Mouse (Mus musculus) heart, embryonic 12.5 days (tissue): ENCODE results near the gene Pitpnm1. TPM values are rescaled to one million over a fixed set of nuclear protein-coding genes. Genes with fewer than 3 reads are reported as not detected.

Experiments used
- ATAC-seq: fragments of 200-750 bp; cut with Nextera tagmentation; 2 replicates; pipeline ENCODE4 v1.8.0; 2017; ENCODE audit warnings: moderate TSS enrichment, moderate library complexity; ENCODE audit not compliant: insufficient number of reproducible peaks, low FRiP score
- H3K27ac ChIP-seq: fragments of 300-500 bp; sonication (generic); 2 replicates; pipeline ENCODE4 v1.5.1; 2016; ENCODE audit warnings: mild to moderate bottlenecking, moderate library complexity; ENCODE audit not compliant: poor library complexity, severe bottlenecking
- H3K27me3 ChIP-seq: fragments of 300-500 bp; sonication (generic); replicated peaks from 2 replicates; pipeline ENCODE4 v1.6.1; 2016; ENCODE audit warnings: mild to moderate bottlenecking, moderate library complexity
- H3K36me3 ChIP-seq: fragments of 300-500 bp; sonication (generic); 2 replicates; pipeline ENCODE4 v1.6.1; 2016; ENCODE audit warnings: mild to moderate bottlenecking, moderate library complexity
- H3K4me1 ChIP-seq: fragments of 300-500 bp; sonication (generic); replicated peaks from 2 replicates; pipeline ENCODE4 v1.6.1; 2016; ENCODE audit warnings: mild to moderate bottlenecking
- H3K4me2 ChIP-seq: fragments of 300-500 bp; sonication (generic); 2 replicates; pipeline ENCODE4 v1.6.1; 2016; ENCODE audit warnings: mild to moderate bottlenecking, moderate library complexity
- H3K4me3 ChIP-seq: fragments of 300-500 bp; sonication (generic); 2 replicates; pipeline ENCODE4 v1.5.1; 2016; ENCODE audit warnings: mild to moderate bottlenecking
- H3K9ac ChIP-seq: fragments of 300-500 bp; sonication (generic); 2 replicates; pipeline ENCODE4 v1.6.1; 2016; ENCODE audit warnings: mild to moderate bottlenecking, moderate library complexity
- H3K9me3 ChIP-seq: fragments of 300-500 bp; sonication (generic); replicated peaks from 2 replicates; pipeline ENCODE4 v1.6.1; 2016; ENCODE audit warnings: mild to moderate bottlenecking, moderate library complexity
- WGBS: fragments of 180-500 bp; shearing (Covaris S2); methylation state at CpG from one replicate; pipeline ENCODE4 v1.1.7; 2016; 5-methylcytosine and 5-hydroxymethylcytosine counted together
- polyA plus RNA-seq: library from polyadenylated mRNA; unstranded; fragments of >200 nt; fragmentation: Nextera tagmentation; extraction: Ambion mirVana; gene quantifications from 2 replicates; pipeline ENCODE4 v1.2.1, GENCODE M21; 2016

Gene Pitpnm1
- polyA plus RNA-seq, result 23.3 and 23.5 TPM in 2 replicates

DNA sequence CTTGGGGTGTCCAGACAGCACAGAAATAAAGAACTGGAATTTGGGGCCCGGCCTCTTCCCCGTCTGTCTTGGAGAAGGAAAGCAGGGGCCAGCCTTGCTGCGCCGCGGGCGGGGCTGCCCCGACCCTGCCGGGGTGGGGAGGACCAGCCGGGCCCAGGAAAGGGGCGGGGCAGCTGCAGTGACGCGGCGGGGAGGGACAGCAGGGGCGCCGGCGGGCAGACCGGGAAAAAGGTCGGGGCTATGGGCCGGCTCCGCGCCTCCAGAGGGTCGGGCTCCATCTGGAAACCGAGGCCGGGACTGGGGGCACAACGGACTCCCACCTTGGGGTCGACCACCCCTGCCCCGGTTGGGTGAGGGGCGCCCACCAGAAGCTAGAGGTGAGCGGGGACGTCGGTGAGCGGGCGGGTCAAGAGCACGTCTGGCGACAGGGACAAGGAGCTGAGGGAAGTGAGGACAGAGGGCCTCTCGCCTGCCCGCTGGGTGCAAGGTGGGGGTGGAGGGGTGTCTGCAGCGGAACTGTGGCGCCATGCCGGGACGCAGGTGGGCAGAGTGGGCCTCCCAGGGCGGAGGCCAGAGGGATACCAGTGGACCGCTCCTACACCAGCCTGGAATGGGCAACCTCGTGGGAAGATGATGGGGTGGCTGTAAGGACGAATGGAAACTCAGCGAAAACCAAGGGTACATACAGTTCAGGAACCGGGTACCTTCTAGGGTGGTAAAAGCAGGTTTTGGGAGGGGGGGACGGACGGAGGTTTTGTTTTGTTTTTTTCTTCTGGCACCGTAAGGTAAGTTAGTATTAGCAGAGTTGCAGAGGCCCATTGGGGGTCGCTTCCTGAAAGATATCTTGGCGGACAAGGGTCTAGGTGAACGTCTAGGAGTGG is at the start of gene Pitpnm1:
TSS of gene Pitpnm1 (plus strand) at position 162 of the 881 bp plus-strand sequence.
- Histone ChIP-seq H3K27me3 (peaks cover 46% of the 10 kb centered on the region), H3K9me3 (no peaks in the 10 kb centered on the region), H3K4me3 (peak within 1 kb of the TSS; percentile 59), H3K9ac (peak within 1 kb of the TSS; percentile 65), H3K36me3 (peaks cover 13% of the 10 kb centered on the region; the same call in 1 of the 2 replicates), H3K4me2 (peak within 1 kb of the TSS; percentile 95), H3K4me1 (peaks cover 41% of the 10 kb centered on the region), H3K27ac (peak within 1 kb of the TSS; percentile 4; the same call in 1 of the 2 replicates)
- WGBS, result 1% methylated on average over 53 of the region's 53 CpGs
- peak; percentile 51 for ATAC-seq

- no peaks in the 10 kb centered on the region for H3K9me3 ChIP-seq
- no peak overlapping the region for H3K4me2 ChIP-seq
- 0 out of 2 replicates have a peak, but pooled peaks cover 7% of the 10 kb centered on the region for H3K4me1 ChIP-seq
- no peak overlapping the region for H3K9ac ChIP-seq
- 89% methylated on average over 5 of the region's 5 CpGs for WGBS
- H3K36me3 ChIP-seq, result no peaks in the 10 kb centered on the region
- H3K4me3 ChIP-seq, result no peak overlapping the region
- no peak overlapping the region for H3K27ac ChIP-seq
- H3K27me3 ChIP-seq, result no peaks in the 10 kb centered on the region
- no peak for ATAC-seq
Observed at GRCm38 (mm10) chr19:4051016-4051415, 48.8 kb upstream of the Pitpnm1 start.

GRCm38 (mm10) chr19:4051741-4052515 is 47.9 kb upstream of the Pitpnm1 start:
- Histone ChIP-seq H3K27me3 (no peaks in the 10 kb centered on the region), H3K9ac (no peak overlapping the region), H3K27ac (no peak overlapping the region), H3K9me3 (no peaks in the 10 kb centered on the region), H3K36me3 (no peaks in the 10 kb centered on the region), H3K4me2 (no peak overlapping the region), H3K4me3 (no peak overlapping the region), H3K4me1 (peaks cover 9% of the 10 kb centered on the region)
- WGBS, result 49% methylated on average over 10 of the region's 10 CpGs
- ATAC-seq, result no peak

DNA sequence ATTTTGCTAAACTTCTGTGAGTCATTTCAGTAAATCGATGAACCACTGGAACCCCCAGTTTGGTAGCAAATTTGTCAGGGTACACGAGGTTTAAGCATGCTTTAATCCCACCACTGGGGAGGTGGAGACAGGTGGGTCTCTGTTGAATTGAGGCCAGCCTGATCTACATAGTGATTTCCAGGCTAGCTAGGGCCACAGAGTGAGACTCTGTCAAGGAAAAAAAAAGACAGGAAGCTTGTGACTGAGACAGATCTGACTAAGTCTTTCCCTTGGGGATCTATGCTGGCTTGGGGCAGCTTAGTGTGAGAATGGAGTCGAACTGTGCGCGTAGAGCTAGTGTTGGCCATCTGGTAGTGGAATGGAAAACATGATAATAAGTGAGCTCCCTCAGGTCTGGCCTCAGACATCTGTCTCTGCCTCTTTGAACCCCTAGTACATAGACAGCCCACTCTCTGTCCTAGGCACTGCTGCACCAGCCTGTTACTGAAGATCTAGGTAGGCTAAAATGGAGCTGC is 47.2 kb upstream of the Pitpnm1 start:
- no peak overlapping the region for H3K4me3 ChIP-seq
- H3K4me2 ChIP-seq, result no peak overlapping the region
- H3K36me3 ChIP-seq, result no peaks in the 10 kb centered on the region
- WGBS, result 64% methylated on average over 5 of the region's 5 CpGs
- H3K4me1 ChIP-seq, result peaks cover 10% of the 10 kb centered on the region
- no peak overlapping the region for H3K27ac ChIP-seq
- no peak overlapping the region for H3K9ac ChIP-seq
- no peak for ATAC-seq
- H3K9me3 ChIP-seq, result no peaks in the 10 kb centered on the region
- H3K27me3 ChIP-seq, result no peaks in the 10 kb centered on the region

DNA sequence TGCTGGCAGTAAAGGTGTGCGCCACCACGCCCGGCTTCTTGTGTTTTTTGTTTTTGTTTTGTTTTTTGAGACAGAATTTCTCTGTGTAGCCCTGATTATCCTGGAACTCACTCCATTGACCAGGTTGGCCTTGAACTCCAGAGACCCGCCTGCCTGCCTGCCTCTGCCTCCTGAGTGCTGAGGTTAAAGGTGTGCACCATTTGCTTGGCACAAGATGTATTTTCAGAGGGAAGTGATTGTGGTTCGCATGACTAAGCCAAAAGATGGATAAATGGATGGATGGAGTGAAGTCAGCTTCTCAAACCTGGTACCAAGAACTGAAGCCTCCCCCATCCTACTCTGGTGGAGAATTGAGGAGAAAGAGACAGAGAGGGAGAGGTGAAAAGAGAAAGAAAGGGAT is 45.2 kb upstream of the Pitpnm1 start:
- Histone ChIP-seq H3K9ac (no peak overlapping the region), H3K27ac (no peak overlapping the region), H3K4me1 (peaks cover 15% of the 10 kb centered on the region), H3K4me3 (no peak overlapping the region), H3K27me3 (no peaks in the 10 kb centered on the region), H3K36me3 (no peaks in the 10 kb centered on the region), H3K4me2 (no peak overlapping the region), H3K9me3 (no peaks in the 10 kb centered on the region)
- no peak for ATAC-seq
- 85% methylated on average over 5 of the region's 5 CpGs for WGBS

DNA sequence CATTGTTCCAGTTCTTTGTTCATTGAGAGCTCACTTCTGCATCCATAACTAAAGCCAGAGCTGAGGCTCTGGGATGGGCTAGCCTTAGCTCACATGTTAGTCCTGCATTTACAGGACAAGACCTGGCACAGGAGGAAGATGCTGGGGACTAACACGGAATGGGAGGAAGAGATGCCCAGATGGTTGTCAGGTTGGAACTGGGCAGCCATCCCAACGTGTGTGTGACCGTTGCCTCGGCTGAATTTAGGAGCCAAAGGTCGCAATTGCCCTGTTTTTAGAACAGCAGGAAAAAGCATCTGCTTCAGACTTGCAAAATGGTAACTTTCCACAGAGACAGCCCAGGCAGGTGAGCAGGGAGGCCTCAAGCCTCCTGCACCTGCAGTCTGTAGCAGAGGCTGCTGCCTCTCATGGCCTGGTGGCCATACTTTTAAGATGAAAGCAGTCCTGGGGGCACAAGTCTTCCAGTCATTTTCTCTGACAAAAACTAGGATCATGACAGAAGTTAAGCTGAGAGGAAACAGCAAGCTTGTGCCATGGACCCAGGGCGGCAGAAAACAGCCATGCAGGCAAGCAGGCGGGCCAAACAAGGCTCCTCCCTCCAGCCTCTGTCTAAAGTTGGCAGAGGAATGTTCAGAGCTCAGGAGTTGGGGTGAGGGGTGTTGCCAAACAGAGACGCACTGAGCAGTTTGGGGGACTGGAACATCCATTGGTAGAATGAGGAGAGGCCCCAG is 44.4 kb upstream of the Pitpnm1 start:
- no peak overlapping the region for H3K9ac ChIP-seq
- peaks cover 15% of the 10 kb centered on the region for H3K4me1 ChIP-seq
- no peaks in the 10 kb centered on the region for H3K27me3 ChIP-seq
- no peaks in the 10 kb centered on the region for H3K36me3 ChIP-seq
- no peak overlapping the region for H3K4me2 ChIP-seq
- no peak overlapping the region for H3K27ac ChIP-seq
- no peaks in the 10 kb centered on the region for H3K9me3 ChIP-seq
- WGBS, result 60% methylated on average over 8 of the region's 8 CpGs
- H3K4me3 ChIP-seq, result no peak overlapping the region
- ATAC-seq, result no peak

GRCm38 (mm10) chr19:4055947-4056693 is 43.7 kb upstream of the Pitpnm1 start:
- no peak overlapping the region for H3K9ac ChIP-seq
- no peaks in the 10 kb centered on the region for H3K9me3 ChIP-seq
- H3K36me3 ChIP-seq, result no peaks in the 10 kb centered on the region
- H3K4me3 ChIP-seq, result no peak overlapping the region
- H3K4me2 ChIP-seq, result no peak overlapping the region
- no peak overlapping the region for H3K27ac ChIP-seq
- no peaks in the 10 kb centered on the region for H3K27me3 ChIP-seq
- H3K4me1 ChIP-seq, result peaks cover 15% of the 10 kb centered on the region
- no peak for ATAC-seq
- 45% methylated on average over 15 of the region's 15 CpGs for WGBS

DNA sequence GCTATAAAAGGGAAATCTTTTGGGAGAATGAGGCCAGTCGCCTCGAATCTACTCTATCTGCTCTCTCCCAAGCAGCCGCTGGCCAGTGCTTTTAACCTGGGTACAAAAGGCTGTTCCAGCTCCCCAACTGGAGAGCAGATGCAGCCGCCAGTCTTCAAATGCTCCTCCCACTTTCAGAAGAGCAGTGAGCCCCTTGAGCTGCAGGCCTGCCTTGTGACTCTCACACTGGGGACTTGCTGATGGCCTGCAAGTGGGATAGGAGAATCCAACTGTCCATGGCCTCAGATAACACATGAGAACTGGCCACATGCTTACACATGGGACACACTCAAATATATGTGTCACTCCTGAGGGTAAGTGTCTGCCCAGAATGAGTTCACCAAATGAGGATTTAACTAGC is 43.1 kb upstream of the Pitpnm1 start:
- H3K4me3 ChIP-seq, result no peak overlapping the region
- H3K9ac ChIP-seq, result no peak overlapping the region
- no peak overlapping the region for H3K4me2 ChIP-seq
- H3K27ac ChIP-seq, result no peak overlapping the region
- no peak for ATAC-seq
- no peaks in the 10 kb centered on the region for H3K27me3 ChIP-seq
- 37% methylated on average over 4 of the region's 4 CpGs for WGBS
- peaks cover 15% of the 10 kb centered on the region for H3K4me1 ChIP-seq
- no peaks in the 10 kb centered on the region for H3K36me3 ChIP-seq
- no peaks in the 10 kb centered on the region for H3K9me3 ChIP-seq

DNA sequence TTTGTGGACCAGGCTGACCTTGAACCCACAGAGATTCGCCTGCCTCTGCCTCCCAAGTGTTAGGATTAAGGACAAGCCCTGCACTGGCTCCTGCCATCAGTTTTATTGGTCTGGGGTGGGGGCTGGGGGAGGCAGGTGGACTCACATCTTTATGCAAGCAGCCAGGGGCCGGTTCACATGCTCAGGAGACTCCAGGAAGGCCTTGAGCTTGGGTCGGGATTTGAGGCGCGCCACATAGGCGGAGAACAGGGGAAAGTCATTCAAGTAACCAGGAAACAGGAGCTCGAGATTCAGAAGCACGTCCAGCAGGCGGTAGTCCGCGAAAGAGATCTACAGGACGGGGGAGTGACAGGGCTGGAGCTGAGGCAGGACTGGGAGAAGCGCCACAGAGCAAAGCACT is 42.4 kb upstream of the Pitpnm1 start:
- H3K4me1 ChIP-seq, result peaks cover 15% of the 10 kb centered on the region
- no peaks in the 10 kb centered on the region for H3K27me3 ChIP-seq
- H3K4me3 ChIP-seq, result no peak overlapping the region
- 81% methylated on average over 13 of the region's 13 CpGs for WGBS
- no peak overlapping the region for H3K27ac ChIP-seq
- no peak overlapping the region for H3K4me2 ChIP-seq
- H3K9ac ChIP-seq, result no peak overlapping the region
- no peaks in the 10 kb centered on the region for H3K9me3 ChIP-seq
- ATAC-seq, result no peak
- no peaks in the 10 kb centered on the region for H3K36me3 ChIP-seq

DNA sequence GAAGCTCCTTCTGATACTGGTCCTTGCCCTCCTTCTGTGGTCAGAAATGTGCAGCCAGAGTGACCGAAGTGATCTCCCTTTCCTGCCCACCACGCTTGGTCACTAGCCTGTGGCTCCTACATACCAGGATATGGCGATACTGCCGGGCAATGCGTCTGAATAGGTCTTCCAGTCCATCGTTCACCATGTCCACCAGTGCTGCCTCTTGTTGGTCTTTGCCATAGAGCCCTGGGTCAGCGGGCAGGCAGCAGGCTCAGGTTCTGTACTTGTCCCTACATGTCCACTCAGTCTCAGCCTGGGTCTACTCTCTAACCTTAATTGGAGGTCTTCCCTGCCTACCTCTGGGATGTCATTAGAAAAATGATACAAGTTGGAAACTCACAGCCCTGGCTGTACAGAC is 41.8 kb upstream of the Pitpnm1 start:
- no peaks in the 10 kb centered on the region for H3K9me3 ChIP-seq
- H3K27me3 ChIP-seq, result no peaks in the 10 kb centered on the region
- no peak overlapping the region for H3K4me3 ChIP-seq
- no peak for ATAC-seq
- no peak overlapping the region for H3K9ac ChIP-seq
- H3K27ac ChIP-seq, result no peak overlapping the region
- H3K4me1 ChIP-seq, result peaks cover 15% of the 10 kb centered on the region
- WGBS, result 90% methylated on average over 7 of the region's 7 CpGs
- no peaks in the 10 kb centered on the region for H3K36me3 ChIP-seq
- no peak overlapping the region for H3K4me2 ChIP-seq
